Mouse (Mus musculus): ENCODE results near the gene Gm9821. TPM values are rescaled to one million over a fixed set of nuclear protein-coding genes. Genes with fewer than 3 reads are reported as not detected.

Gene Gm9821
- polyA plus RNA-seq, 1 experiment from 2014 or later = 0.33 TPM

GRCm38 (mm10) chr2:91923415-91924337 lies 21.8 kb upstream of the Gm9821 start:
- Histone ChIP-seq H3K9ac (replicated peaks; ENCODE audit: low read depth, low read length) (no peak overlapping the region; the same call in none of the 2 replicates), H3K4me2 (ENCODE audit: low read depth, low read length) (peak overlapping the region; percentile 64), H3K4me1 (ENCODE audit: control insufficient read depth, insufficient read depth, low read length) (peaks cover 10% of the 10 kb centered on the region), H3K4me3 (ENCODE audit: low read depth, low read length) (peak overlapping the region; percentile 62), H3K9me3 (ENCODE audit: control insufficient read depth, low read length) (no peaks in the 10 kb centered on the region), H3K27ac (ENCODE audit: low read depth, low read length) (no peak overlapping the region), H3K27me3 (ENCODE audit: control insufficient read depth, insufficient read depth, low read length) (peaks cover 15% of the 10 kb centered on the region; the same call in 1 of the 2 replicates), H3K36me3 (ENCODE audit: control insufficient read depth, insufficient read depth, low read length) (no peaks in the 10 kb centered on the region)
- WGBS = 6% methylated on average over 54 of the region's 54 CpGs
- ATAC-seq (ENCODE audit: low read depth) = peak; percentile 19; the same call in 1 of the 2 replicates

- Histone ChIP-seq H3K9me3 (ENCODE audit: control insufficient read depth, low read length) (no peaks in the 10 kb centered on the region), H3K36me3 (ENCODE audit: control insufficient read depth, insufficient read depth, low read length) (no peaks in the 10 kb centered on the region), H3K4me2 (ENCODE audit: low read depth, low read length) (no peak overlapping the region), H3K4me1 (ENCODE audit: control insufficient read depth, insufficient read depth, low read length) (peaks cover 11% of the 10 kb centered on the region), H3K4me3 (ENCODE audit: low read depth, low read length) (no peak overlapping the region), H3K9ac (replicated peaks; ENCODE audit: low read depth, low read length) (no peak overlapping the region), H3K27ac (ENCODE audit: low read depth, low read length) (no peak overlapping the region), H3K27me3 (ENCODE audit: control insufficient read depth, insufficient read depth, low read length) (peaks cover 17% of the 10 kb centered on the region; the same call in 1 of the 2 replicates)
- 65% methylated on average over 1 of the region's 1 CpGs for WGBS
- ATAC-seq (ENCODE audit: low read depth) = no peak
These were observed 20.8 kb upstream of the Gm9821 start for GRCm38 (mm10) chr2:91924726-91925125.

GRCm38 (mm10) chr2:91925442-91925841 lies 20.1 kb upstream of the Gm9821 start:
- no peak overlapping the region for H3K9ac ChIP-seq (replicated peaks; ENCODE audit: low read depth, low read length)
- no peak overlapping the region for H3K4me2 ChIP-seq (ENCODE audit: low read depth, low read length)
- no peak overlapping the region for H3K27ac ChIP-seq (ENCODE audit: low read depth, low read length)
- 85% methylated on average over 15 of the region's 15 CpGs for WGBS
- no peak overlapping the region for H3K4me3 ChIP-seq (ENCODE audit: low read depth, low read length)
- no peaks in the 10 kb centered on the region for H3K9me3 ChIP-seq (ENCODE audit: control insufficient read depth, low read length)
- peaks cover 17% of the 10 kb centered on the region; the same call in 1 of the 2 replicates for H3K27me3 ChIP-seq (ENCODE audit: control insufficient read depth, insufficient read depth, low read length)
- H3K36me3 ChIP-seq (ENCODE audit: control insufficient read depth, insufficient read depth, low read length) = no peaks in the 10 kb centered on the region
- no peak for ATAC-seq (ENCODE audit: low read depth)
- H3K4me1 ChIP-seq (ENCODE audit: control insufficient read depth, insufficient read depth, low read length) = peaks cover 18% of the 10 kb centered on the region

- no peaks in the 10 kb centered on the region for H3K9me3 ChIP-seq (ENCODE audit: control insufficient read depth, low read length)
- no peak within 1 kb of the TSS for H3K4me2 ChIP-seq (ENCODE audit: low read depth, low read length)
- H3K27me3 ChIP-seq (ENCODE audit: control insufficient read depth, insufficient read depth, low read length) = peaks cover 13% of the 10 kb centered on the region; the same call in 1 of the 2 replicates
- no peak for ATAC-seq (ENCODE audit: low read depth)
- no peak within 1 kb of the TSS for H3K4me3 ChIP-seq (ENCODE audit: low read depth, low read length)
- no peak within 1 kb of the TSS for H3K27ac ChIP-seq (ENCODE audit: low read depth, low read length)
- 89% methylated on average over 3 of the region's 3 CpGs for WGBS
- H3K4me1 ChIP-seq (ENCODE audit: control insufficient read depth, insufficient read depth, low read length) = peaks cover 15% of the 10 kb centered on the region
- H3K36me3 ChIP-seq (ENCODE audit: control insufficient read depth, insufficient read depth, low read length) = no peaks in the 10 kb centered on the region
- no peak within 1 kb of the TSS for H3K9ac ChIP-seq (replicated peaks; ENCODE audit: low read depth, low read length)
These were observed 18.6 kb upstream of the Gm9821 start, which contains the start of gene Chrm4 for GRCm38 (mm10) chr2:91926949-91927348. TSS of gene Chrm4 (plus strand) at chr2:91927249.

- Histone ChIP-seq H3K4me1 (ENCODE audit: control insufficient read depth, insufficient read depth, low read length) (peaks cover 24% of the 10 kb centered on the region), H3K27me3 (ENCODE audit: control insufficient read depth, insufficient read depth, low read length) (peaks cover 6% of the 10 kb centered on the region; the same call in 1 of the 2 replicates), H3K36me3 (ENCODE audit: control insufficient read depth, insufficient read depth, low read length) (no peaks in the 10 kb centered on the region), H3K27ac (ENCODE audit: low read depth, low read length) (no peak overlapping the region), H3K4me2 (ENCODE audit: low read depth, low read length) (no peak overlapping the region), H3K9ac (replicated peaks; ENCODE audit: low read depth, low read length) (no peak overlapping the region), H3K4me3 (ENCODE audit: low read depth, low read length) (no peak overlapping the region), H3K9me3 (ENCODE audit: control insufficient read depth, low read length) (no peaks in the 10 kb centered on the region)
- WGBS = 42% methylated on average over 34 of the region's 34 CpGs
- ATAC-seq (ENCODE audit: low read depth) = no peak
These were observed 17.5 kb upstream of the Gm9821 start for GRCm38 (mm10) chr2:91927826-91928533.

GRCm38 (mm10) chr2:91928534-91929350 lies 16.8 kb upstream of the Gm9821 start:
- no peak for ATAC-seq (ENCODE audit: low read depth)
- Histone ChIP-seq H3K4me2 (ENCODE audit: low read depth, low read length) (no peak overlapping the region), H3K27me3 (ENCODE audit: control insufficient read depth, insufficient read depth, low read length) (peaks cover 6% of the 10 kb centered on the region; the same call in 1 of the 2 replicates), H3K4me1 (ENCODE audit: control insufficient read depth, insufficient read depth, low read length) (peaks cover 21% of the 10 kb centered on the region), H3K36me3 (ENCODE audit: control insufficient read depth, insufficient read depth, low read length) (no peaks in the 10 kb centered on the region), H3K27ac (ENCODE audit: low read depth, low read length) (no peak overlapping the region), H3K9ac (replicated peaks; ENCODE audit: low read depth, low read length) (no peak overlapping the region), H3K9me3 (ENCODE audit: control insufficient read depth, low read length) (no peaks in the 10 kb centered on the region), H3K4me3 (ENCODE audit: low read depth, low read length) (no peak overlapping the region)
- 74% methylated on average over 23 of the region's 23 CpGs for WGBS

- Histone ChIP-seq H3K4me2 (ENCODE audit: low read depth, low read length) (peak overlapping the region; percentile 84), H3K9ac (replicated peaks; ENCODE audit: low read depth, low read length) (0 out of 2 replicates have a peak overlapping the region, but pooled peaks have one; percentile 7), H3K27me3 (ENCODE audit: control insufficient read depth, insufficient read depth, low read length) (0 out of 2 replicates have a peak, but pooled peaks cover 6% of the 10 kb centered on the region), H3K4me3 (ENCODE audit: low read depth, low read length) (no peak overlapping the region), H3K36me3 (ENCODE audit: control insufficient read depth, insufficient read depth, low read length) (0 out of 2 replicates have a peak, but pooled peaks cover 2% of the 10 kb centered on the region), H3K4me1 (ENCODE audit: control insufficient read depth, insufficient read depth, low read length) (peaks cover 19% of the 10 kb centered on the region), H3K27ac (ENCODE audit: low read depth, low read length) (no peak overlapping the region), H3K9me3 (ENCODE audit: control insufficient read depth, low read length) (no peaks in the 10 kb centered on the region)
- WGBS = 59% methylated on average over 3 of the region's 3 CpGs
- ATAC-seq (ENCODE audit: low read depth) = no peak
These were observed 16.0 kb upstream of the Gm9821 start for GRCm38 (mm10) chr2:91929455-91929854.

- Histone ChIP-seq H3K9me3 (ENCODE audit: control insufficient read depth, low read length) (no peaks in the 10 kb centered on the region), H3K4me1 (ENCODE audit: control insufficient read depth, insufficient read depth, low read length) (peaks cover 19% of the 10 kb centered on the region), H3K27ac (ENCODE audit: low read depth, low read length) (no peak overlapping the region), H3K9ac (replicated peaks; ENCODE audit: low read depth, low read length) (peak overlapping the region; percentile 75; the same call in 1 of the 2 replicates), H3K36me3 (ENCODE audit: control insufficient read depth, insufficient read depth, low read length) (0 out of 2 replicates have a peak, but pooled peaks cover 5% of the 10 kb centered on the region), H3K4me3 (ENCODE audit: low read depth, low read length) (peak overlapping the region; percentile 52), H3K27me3 (ENCODE audit: control insufficient read depth, insufficient read depth, low read length) (0 out of 2 replicates have a peak, but pooled peaks cover 3% of the 10 kb centered on the region), H3K4me2 (ENCODE audit: low read depth, low read length) (peak overlapping the region; percentile 84)
- WGBS = 8% methylated on average over 12 of the region's 12 CpGs
- ATAC-seq (ENCODE audit: low read depth) = no peak
These were observed 15.6 kb upstream of the Gm9821 start for GRCm38 (mm10) chr2:91929936-91930335.
